Mouse (Mus musculus): ENCODE measurements at regions not wholly inside any gene's neighbourhood (a gene's known extent, or its start where the extent isn't known, plus 50 kb on each side); places are given as distances from the start of the nearest gene placed in this dataset.

DNA sequence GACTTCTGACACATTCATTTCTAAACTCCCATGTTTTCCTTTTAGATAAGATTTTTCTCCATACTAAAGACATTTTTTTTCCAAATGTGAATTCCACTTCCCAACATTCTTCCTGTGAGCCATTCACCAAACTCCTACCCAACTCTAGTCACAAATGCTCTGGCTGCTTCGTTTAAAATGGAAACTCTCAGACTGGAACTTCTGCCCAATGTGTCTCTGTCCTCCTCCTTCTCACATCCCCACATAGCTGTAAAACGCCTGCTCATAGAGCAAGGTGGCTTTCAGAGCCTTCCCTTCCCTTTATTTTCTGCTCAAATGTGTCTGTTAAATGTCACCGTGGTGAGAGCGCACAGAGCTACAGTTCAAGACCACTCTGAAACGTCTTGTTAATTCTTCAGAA, 50.1 kb upstream of the Mgmt start (continued):
- no peak for TF ChIP-seq HCFC1 (IDR thresholded peaks at IDR 0.05; ENCODE audit: low read depth, low read length)

Measured in MEL (cell line).